Mouse (Mus musculus): ENCODE measurements around the gene Btbd9. TPM values are rescaled to one million over a fixed set of nuclear protein-coding genes. Genes with fewer than 3 reads are reported as not detected.

The Btbd9 gene
- 2.0 and 2.1 TPM in 2 replicates for polyA plus RNA-seq (2012; rRNA removed)

DNA sequence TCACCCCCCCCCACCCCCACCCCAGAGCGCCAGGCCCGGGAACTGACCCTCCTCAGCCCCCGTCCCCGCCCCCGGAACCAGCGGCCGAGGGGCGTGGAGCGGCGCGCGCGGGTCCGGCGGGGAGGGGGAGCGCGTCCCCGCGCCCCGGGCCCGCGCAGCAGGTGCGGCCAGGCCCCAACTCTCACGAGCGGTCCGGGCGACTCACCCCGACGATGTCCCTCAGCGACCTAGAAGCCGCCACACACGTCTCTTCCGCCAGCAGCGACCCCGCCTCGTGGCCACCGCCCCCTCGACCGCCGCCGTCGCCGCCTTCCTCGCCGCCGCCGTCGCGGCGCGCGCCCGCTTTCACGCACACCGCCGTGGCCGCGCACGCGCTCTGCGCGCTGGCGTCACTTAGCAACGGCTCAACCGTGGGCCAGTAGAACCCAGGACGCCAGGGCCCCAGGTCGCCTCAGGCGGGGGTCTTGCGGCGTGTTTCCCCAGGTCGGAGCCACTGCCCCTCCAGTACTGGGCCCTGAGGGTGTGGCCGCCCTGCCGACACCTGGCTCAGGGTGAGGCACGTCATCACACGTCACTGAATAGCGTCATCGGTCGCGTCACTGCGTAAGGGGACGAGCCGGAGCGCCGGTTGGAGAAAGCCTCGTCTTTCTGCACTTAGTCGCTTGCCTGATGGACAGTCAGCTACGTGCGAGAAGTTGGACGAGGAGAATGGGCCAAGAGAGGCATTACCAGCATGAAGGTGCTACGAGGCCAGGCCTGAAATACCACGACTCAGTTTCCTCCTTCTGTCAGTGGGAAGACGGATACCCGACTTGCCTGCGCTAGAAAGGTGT, at the start of gene Btbd9:
Gene Btbd9, minus strand, starts transcription at position 548 of the 833 bp plus-strand sequence.

GRCm38 (mm10) chr17:30624132-30624531, 47.8 kb upstream of the Btbd9 start, which contains the start of gene Dnah8:
TSS of gene Dnah8 (plus strand) at chr17:30624354.

Other genes with a start within 250 kb of the Btbd9 start
- gene Dnah8, start 47.9 kb upstream of the Btbd9 start, polyA plus RNA-seq (2012; rRNA removed) = 1.3 and 1.8 TPM in 2 replicates
- gene Glo1, start 50.4 kb upstream of the Btbd9 start, polyA plus RNA-seq (2012; rRNA removed) = 102 and 120 TPM in 2 replicates